Mouse (Mus musculus): ENCODE measurements around the gene Ccdc105.

DNA sequence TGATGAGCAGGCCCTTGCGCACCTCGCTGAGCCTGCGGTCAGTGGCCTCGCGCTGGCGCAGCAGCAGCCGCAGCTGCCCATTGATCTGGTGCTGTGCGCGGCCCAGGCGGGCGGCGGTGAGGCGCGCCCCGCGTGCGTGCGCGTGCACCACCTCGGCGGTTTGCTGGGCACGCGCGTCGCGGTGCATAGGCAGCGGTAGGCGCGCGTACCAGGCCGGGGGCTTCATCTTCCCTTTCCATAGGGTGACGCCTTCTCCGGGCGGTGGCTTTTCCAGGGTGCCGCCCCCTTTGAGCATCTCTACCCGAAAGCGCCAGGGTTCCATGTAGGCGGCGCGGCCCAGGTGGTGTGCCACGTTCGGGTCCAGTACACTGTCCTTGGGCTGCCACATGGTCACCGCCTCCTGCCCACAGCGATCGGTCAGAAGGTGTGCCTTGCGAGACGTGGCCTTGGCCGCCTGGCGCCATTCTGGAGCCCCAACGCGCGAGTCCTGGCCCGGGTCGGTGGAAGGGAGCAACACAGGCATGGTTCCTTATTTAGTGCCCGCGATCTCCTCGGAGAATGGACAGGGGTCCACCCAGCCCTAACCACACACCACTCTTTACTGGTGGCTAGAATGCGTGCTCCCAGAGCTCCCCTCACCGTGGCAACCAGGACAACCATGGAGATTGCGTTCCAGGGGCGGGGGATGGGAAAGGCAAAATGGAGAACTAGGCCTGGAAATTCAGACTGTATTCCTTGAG lies at the start of gene Ccdc105:
- TF ChIP-seq CTCF (IDR thresholded peaks at IDR 0.05; ENCODE audit: extremely low read depth, insufficient read depth, insufficient read length, insufficient replicate concordance) (no peak), POLR2A (IDR thresholded peaks at IDR 0.05; ENCODE audit: low read depth, low read length) (no peak)
